In the genomic region with DNA sequence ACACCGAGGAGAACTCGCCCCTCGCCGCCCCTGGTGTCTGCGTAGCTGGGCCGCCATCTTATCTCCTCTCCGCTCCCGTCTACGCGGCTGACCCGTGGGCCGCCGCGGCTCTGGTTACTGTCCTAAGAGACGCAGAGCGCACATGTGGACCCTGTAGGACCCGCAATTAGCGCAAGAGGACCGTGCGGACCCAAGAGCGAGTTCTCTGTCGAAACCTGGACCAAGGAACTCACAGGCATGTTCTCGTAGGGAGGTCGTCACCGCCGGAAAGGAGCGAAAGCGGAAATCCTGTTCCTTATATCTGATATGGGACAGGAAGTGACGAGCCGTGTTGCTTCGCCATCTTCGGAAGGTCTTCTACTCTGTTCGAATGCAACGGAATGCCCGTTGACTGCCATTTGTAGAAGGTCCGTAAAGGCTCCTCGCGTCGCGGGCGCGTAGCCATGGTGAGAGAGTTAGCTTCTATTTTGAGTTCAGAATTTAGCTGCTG, we compare ENCODE assay signal across 8 mouse cellular contexts. TPM values are rescaled to one million over a fixed set of nuclear protein-coding genes. Genes with fewer than 3 reads are reported as not detected.
A peak's percentile ranks its signal among the peaks of the same experiment; 100 is the strongest.
DNase-seq lines count a peak whose midpoint lies in the region; ATAC-seq lines count a peak whose summit lies in the region.

Gene Rps27 (minus strand): TSS at position 275 of the 490 bp plus-strand sequence.
Gene Rab13 (plus strand): TSS at position 319 of the 490 bp plus-strand sequence.

- peak within 1 kb of the TSS; percentile 80 for H3K4me3 ChIP-seq in hindbrain, embryonic 16.5 days (ENCODE audit: low read length)
- peak within 1 kb of the TSS; percentile 83 for H3K4me3 ChIP-seq in macrophage (ENCODE audit: inconsistent target)

- no peaks in the 10 kb centered on the region for H3K27me3 ChIP-seq in hindbrain, embryonic 16.5 days (replicated peaks; ENCODE audit: control insufficient read depth, insufficient read depth, low read length)

- peak within 1 kb of the TSS; percentile 86 for H3K27ac ChIP-seq in hindbrain, embryonic 16.5 days (ENCODE audit: low read depth, low read length)
- peak within 1 kb of the TSS; percentile 79 for H3K27ac ChIP-seq in macrophage

- H3K36me3 ChIP-seq in hindbrain, embryonic 16.5 days (ENCODE audit: control insufficient read depth, insufficient read depth, low read length): peaks cover 19% of the 10 kb centered on the region
- peaks cover 37% of the 10 kb centered on the region; the same call in 1 of the 2 replicates for H3K36me3 ChIP-seq in macrophage (ENCODE audit: inconsistent target)

- H3K9ac ChIP-seq in hindbrain, embryonic 16.5 days (ENCODE audit: low read depth, low read length): peak within 1 kb of the TSS; percentile 85

- peak within 1 kb of the TSS; percentile 97 for H3K4me2 ChIP-seq in hindbrain, embryonic 16.5 days (ENCODE audit: low read length)

- no peaks in the 10 kb centered on the region for H3K9me3 ChIP-seq in hindbrain, embryonic 16.5 days (ENCODE audit: control insufficient read depth, low read length)

- under 1% methylated on average over 42 of the region's 42 CpGs for WGBS in hindbrain, embryonic 16.5 days
- WGBS in macrophage (ENCODE audit: missing documents): 2% methylated on average over 42 of the region's 42 CpGs

- peak; percentile 93 for DNase-seq in T-cell, adult 2 months (ENCODE audit: low spot score)
- DNase-seq in cerebellum, postnatal 36 days: peak; percentile 81 to 90
- peak; percentile 92 to 97 for DNase-seq in frontal cortex, postnatal 36 days (ENCODE audit: low spot score in 2 of 2)
- peak; percentile 87 to 90 for DNase-seq in left cerebral cortex, adult 18-20 months (ENCODE audit: low spot score in 2 of 2)
- peak; percentile 93 for DNase-seq in right cerebral cortex, adult 18-20 months
- DNase-seq in urinary bladder, postnatal 10 days (ENCODE audit: low spot score): peak; percentile 33

- H3K4me1 ChIP-seq in hindbrain, embryonic 16.5 days (ENCODE audit: control insufficient read depth, insufficient read depth, low read depth, low read length): peaks cover 23% of the 10 kb centered on the region

- peaks cover 31% of the 10 kb centered on the region for H3K79me2 ChIP-seq in macrophage (ENCODE audit: inconsistent target)

- peak; percentile 96 for ATAC-seq in hindbrain, embryonic 16.5 days

RNA-seq across cellular contexts. Expression of gene Rps27, which starts in this region (rescaled TPM):
- polyA plus RNA-seq in hindbrain, embryonic 16.5 days (2015; fragmentation: Nextera tagmentation; extraction: Ambion mirVana): 626 and 662 TPM in 2 replicates
- total RNA-seq in left cerebral cortex, adult 18-20 months (2021): 1,000 to 10,000 TPM in 1 of 2 experiments, 100 to 1,000 TPM in 1; 977 to 1,003 TPM
- 100 to 1,000 TPM in 9 of 26 experiments, 10 to 100 TPM in 17; 47.1 to 456 (median 83.3) TPM for total RNA-seq in macrophage (2018; cell fraction: chromatin; rRNA removed)
- 1,000 to 10,000 TPM in 25 of 26 experiments, 100 to 1,000 TPM in 1; 995 to 3,027 (median 1,636) TPM for total RNA-seq in macrophage (2018; cell fraction: cytosol; rRNA removed)
- 100 to 1,000 TPM; 149 to 438 (median 229) TPM for total RNA-seq in macrophage (2018; cell fraction: nucleus; rRNA removed)
- 1,141 to 3,573 TPM (median 2,291 TPM) in 3 replicates for polyA plus RNA-seq in macrophage (2018)

RNA-seq across cellular contexts. Expression of gene Rab13, which starts in this region (rescaled TPM):
- polyA plus RNA-seq in hindbrain, embryonic 16.5 days (2015; fragmentation: Nextera tagmentation; extraction: Ambion mirVana): 21.7 and 24.1 TPM in 2 replicates
- total RNA-seq in left cerebral cortex, adult 18-20 months (2021): 1 to 10 TPM; 5.5 to 7.6 TPM
- total RNA-seq in macrophage (2018; cell fraction: chromatin; rRNA removed): 10 to 100 TPM in 2 of 26 experiments, 1 to 10 TPM in 24; 1.8 to 11.9 (median 5.5) TPM
- 10 to 100 TPM in 25 of 26 experiments, 1 to 10 TPM in 1; 9.8 to 20.8 (median 14.1) TPM for total RNA-seq in macrophage (2018; cell fraction: cytosol; rRNA removed)
- 10 to 100 TPM in 1 of 26 experiments, 1 to 10 TPM in 25; 1.1 to 10.1 (median 6.6) TPM for total RNA-seq in macrophage (2018; cell fraction: nucleus; rRNA removed)
- 11.7 to 20.8 TPM (median 17.5 TPM) in 3 replicates for polyA plus RNA-seq in macrophage (2018)

Comparison
In these comparisons a context has a peak if more than half of its experiments do, and no peak if none do; other contexts are left out.
1. Peak in every context shown above with its lines: DNase-seq, ATAC-seq, H3K4me3 ChIP-seq and H3K27ac ChIP-seq.
2. DNase-seq: peak in every context shown above with its lines; median percentile 94 in frontal cortex, postnatal 36 days; 93 in T-cell, adult 2 months; 93 in right cerebral cortex, adult 18-20 months; 88 in left cerebral cortex, adult 18-20 months; 86 in cerebellum, postnatal 36 days; 33 in urinary bladder, postnatal 10 days.